Mouse (Mus musculus): Measurements from ENCODE around the gene Aldh4a1. TPM values are rescaled to one million over a fixed set of nuclear protein-coding genes. Genes with fewer than 3 reads are reported as not detected.

The Aldh4a1 gene
- polyA plus RNA-seq, 1 experiment from 2014 or later: 14.6 TPM

DNA sequence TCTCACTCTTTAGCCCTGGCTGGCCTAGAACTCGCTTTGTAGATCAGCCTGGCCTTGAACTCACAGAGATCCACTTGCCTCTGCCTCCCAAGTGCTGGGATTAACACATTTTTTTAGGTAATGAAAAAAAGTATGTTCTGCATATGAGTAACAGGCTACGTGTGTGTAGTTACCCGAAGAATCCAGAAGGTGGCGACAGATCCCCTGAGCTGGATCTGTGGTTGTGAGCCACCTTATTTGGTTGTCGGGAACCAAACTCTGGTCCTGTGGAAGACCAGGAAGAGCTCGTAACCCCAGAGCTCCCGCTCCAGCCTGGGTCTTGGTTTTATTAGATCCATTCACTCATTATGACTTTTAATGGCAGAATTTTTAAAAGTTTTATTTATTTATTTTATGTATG is 24.2 kb downstream of the Aldh4a1 start:
- no peak overlapping the region for H3K27ac ChIP-seq (ENCODE audit: low read length)
- no peak overlapping the region for H3K9ac ChIP-seq (replicated peaks; ENCODE audit: low read depth, low read length)
- H3K27me3 ChIP-seq (ENCODE audit: control insufficient read depth, insufficient read depth, low read length): no peaks in the 10 kb centered on the region
- 85% methylated on average over 7 of the region's 7 CpGs for WGBS
- H3K4me2 ChIP-seq (replicated peaks; ENCODE audit: low read depth, low read length): no peak overlapping the region
- ATAC-seq (ENCODE audit: insufficient number of reproducible peaks, insufficient read depth, low FRiP score, low read depth): no peak
- H3K36me3 ChIP-seq (ENCODE audit: control insufficient read depth, insufficient read depth, low read length): peaks cover 3% of the 10 kb centered on the region; the same call in 1 of the 2 replicates
- no peaks in the 10 kb centered on the region for H3K9me3 ChIP-seq (ENCODE audit: control insufficient read depth, low read depth, low read length)
- no peak overlapping the region for H3K4me3 ChIP-seq (ENCODE audit: low read depth, low read length)
- H3K4me1 ChIP-seq (ENCODE audit: control insufficient read depth, insufficient read depth, low read length): no peaks in the 10 kb centered on the region

DNA sequence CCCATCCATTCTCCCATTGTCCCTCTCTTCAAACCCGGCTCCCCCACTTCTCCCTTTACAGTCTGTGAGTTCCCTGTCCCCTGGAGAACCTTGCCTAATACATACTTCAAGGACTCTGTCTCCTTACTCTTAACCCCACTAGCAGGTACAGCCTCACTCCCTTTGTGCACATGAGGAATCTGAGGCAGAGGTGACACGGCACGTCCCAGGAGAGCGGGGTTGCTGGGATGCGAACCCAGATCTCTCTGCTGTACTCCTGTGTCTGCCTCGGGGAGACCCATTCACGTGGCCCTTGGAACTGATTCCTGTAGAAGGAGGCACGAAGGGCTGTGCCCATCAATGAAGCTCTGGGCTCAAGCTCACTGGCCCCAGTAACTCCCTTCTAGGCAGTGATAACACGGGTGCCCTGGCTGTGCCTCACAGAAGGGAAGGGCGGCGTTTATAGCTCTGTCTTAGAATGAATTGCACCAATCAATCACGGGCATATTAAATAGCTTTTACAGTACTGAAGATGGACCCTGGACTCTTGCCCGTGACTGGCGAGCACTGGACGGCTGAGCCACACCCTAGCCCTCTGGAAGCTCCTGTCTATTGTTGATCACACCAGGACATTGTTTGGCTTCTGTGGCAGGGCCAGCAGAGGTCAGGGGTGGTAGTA is 27.5 kb downstream of the Aldh4a1 start:
- ATAC-seq (ENCODE audit: insufficient number of reproducible peaks, insufficient read depth, low FRiP score, low read depth): no peak
- Histone ChIP-seq H3K27ac (ENCODE audit: low read length) (no peak overlapping the region), H3K4me2 (replicated peaks; ENCODE audit: low read depth, low read length) (no peak overlapping the region), H3K9me3 (ENCODE audit: control insufficient read depth, low read depth, low read length) (no peaks in the 10 kb centered on the region), H3K9ac (replicated peaks; ENCODE audit: low read depth, low read length) (no peak overlapping the region), H3K4me3 (ENCODE audit: low read depth, low read length) (no peak overlapping the region), H3K4me1 (ENCODE audit: control insufficient read depth, insufficient read depth, low read length) (no peaks in the 10 kb centered on the region), H3K36me3 (ENCODE audit: control insufficient read depth, insufficient read depth, low read length) (peaks cover 3% of the 10 kb centered on the region; the same call in 1 of the 2 replicates), H3K27me3 (ENCODE audit: control insufficient read depth, insufficient read depth, low read length) (no peaks in the 10 kb centered on the region)
- WGBS: 76% methylated on average over 15 of the region's 15 CpGs

DNA sequence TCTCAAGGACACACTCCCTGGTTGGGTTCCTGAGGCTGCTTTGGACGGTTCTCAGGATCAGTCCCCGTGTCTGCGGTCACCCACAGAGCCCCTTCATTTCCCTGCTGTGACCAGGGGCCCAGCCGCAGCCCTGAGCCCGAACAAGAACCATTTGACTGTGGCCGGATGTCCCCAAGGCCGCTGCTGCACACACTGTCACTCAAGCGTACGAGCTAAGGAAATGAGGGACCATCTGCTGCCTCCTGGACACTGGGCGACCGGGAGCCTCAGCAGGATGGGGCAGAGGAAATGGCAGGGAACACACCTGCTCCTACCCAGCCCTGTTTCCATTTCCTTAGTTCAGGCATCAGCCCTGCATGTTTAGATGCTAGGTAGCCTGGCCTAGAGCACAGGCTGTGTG is 28.2 kb downstream of the Aldh4a1 start:
- peaks cover 3% of the 10 kb centered on the region; the same call in 1 of the 2 replicates for H3K36me3 ChIP-seq (ENCODE audit: control insufficient read depth, insufficient read depth, low read length)
- no peaks in the 10 kb centered on the region for H3K9me3 ChIP-seq (ENCODE audit: control insufficient read depth, low read depth, low read length)
- no peak overlapping the region for H3K4me2 ChIP-seq (replicated peaks; ENCODE audit: low read depth, low read length)
- no peak overlapping the region for H3K27ac ChIP-seq (ENCODE audit: low read length)
- 66% methylated on average over 11 of the region's 11 CpGs for WGBS
- H3K27me3 ChIP-seq (ENCODE audit: control insufficient read depth, insufficient read depth, low read length): no peaks in the 10 kb centered on the region
- H3K4me1 ChIP-seq (ENCODE audit: control insufficient read depth, insufficient read depth, low read length): no peaks in the 10 kb centered on the region
- ATAC-seq (ENCODE audit: insufficient number of reproducible peaks, insufficient read depth, low FRiP score, low read depth): no peak
- H3K4me3 ChIP-seq (ENCODE audit: low read depth, low read length): no peak overlapping the region
- H3K9ac ChIP-seq (replicated peaks; ENCODE audit: low read depth, low read length): no peak overlapping the region

DNA sequence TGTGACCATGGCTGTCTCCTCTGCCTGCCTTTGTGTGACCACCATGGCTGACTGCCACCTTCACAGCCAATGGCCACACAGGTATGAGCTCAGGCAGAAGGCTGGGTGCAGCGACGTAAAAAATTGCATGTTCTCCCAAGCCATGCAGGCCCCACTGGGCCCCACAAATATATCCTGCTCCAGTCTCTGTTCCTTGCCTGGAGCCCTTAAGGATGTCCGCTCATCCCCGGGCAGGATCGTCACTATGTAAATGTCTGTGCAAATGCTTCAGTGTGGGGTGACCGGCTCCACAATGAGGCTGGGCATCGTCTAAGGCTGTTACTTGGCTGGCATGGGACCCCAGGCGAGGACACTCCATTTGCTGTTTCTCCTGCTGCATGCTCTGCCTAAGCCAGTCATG is 30.6 kb downstream of the Aldh4a1 start, which contains the start of gene Tas1r2:
Gene Tas1r2 (plus strand): TSS at position 301 of the 400 bp plus-strand sequence.
- no peak within 1 kb of the TSS for H3K27ac ChIP-seq (ENCODE audit: low read length)
- H3K9me3 ChIP-seq (ENCODE audit: control insufficient read depth, low read depth, low read length): no peaks in the 10 kb centered on the region
- no peak within 1 kb of the TSS for H3K4me3 ChIP-seq (ENCODE audit: low read depth, low read length)
- H3K9ac ChIP-seq (replicated peaks; ENCODE audit: low read depth, low read length): no peak within 1 kb of the TSS
- 81% methylated on average over 8 of the region's 8 CpGs for WGBS
- ATAC-seq (ENCODE audit: insufficient number of reproducible peaks, insufficient read depth, low FRiP score, low read depth): no peak
- no peak within 1 kb of the TSS for H3K4me2 ChIP-seq (replicated peaks; ENCODE audit: low read depth, low read length)
- no peaks in the 10 kb centered on the region for H3K36me3 ChIP-seq (ENCODE audit: control insufficient read depth, insufficient read depth, low read length)
- H3K27me3 ChIP-seq (ENCODE audit: control insufficient read depth, insufficient read depth, low read length): no peaks in the 10 kb centered on the region
- no peaks in the 10 kb centered on the region for H3K4me1 ChIP-seq (ENCODE audit: control insufficient read depth, insufficient read depth, low read length)

DNA sequence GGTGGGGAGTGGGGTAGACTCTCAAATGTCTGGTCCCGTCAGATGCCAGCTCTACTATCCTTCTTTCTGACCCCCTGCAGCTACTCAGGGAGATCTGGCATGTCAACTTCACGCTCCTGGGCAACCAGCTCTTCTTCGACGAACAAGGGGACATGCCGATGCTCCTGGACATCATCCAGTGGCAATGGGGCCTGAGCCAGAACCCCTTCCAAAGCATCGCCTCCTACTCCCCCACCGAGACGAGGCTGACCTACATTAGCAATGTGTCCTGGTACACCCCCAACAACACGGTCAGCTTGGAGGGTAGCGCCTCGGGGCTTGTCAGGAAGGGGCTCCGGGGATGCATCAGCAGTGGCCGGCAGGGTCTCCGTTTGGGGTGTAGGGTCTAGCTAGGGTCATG is 39.2 kb downstream of the Aldh4a1 start:
- no peaks in the 10 kb centered on the region for H3K4me1 ChIP-seq (ENCODE audit: control insufficient read depth, insufficient read depth, low read length)

DNA sequence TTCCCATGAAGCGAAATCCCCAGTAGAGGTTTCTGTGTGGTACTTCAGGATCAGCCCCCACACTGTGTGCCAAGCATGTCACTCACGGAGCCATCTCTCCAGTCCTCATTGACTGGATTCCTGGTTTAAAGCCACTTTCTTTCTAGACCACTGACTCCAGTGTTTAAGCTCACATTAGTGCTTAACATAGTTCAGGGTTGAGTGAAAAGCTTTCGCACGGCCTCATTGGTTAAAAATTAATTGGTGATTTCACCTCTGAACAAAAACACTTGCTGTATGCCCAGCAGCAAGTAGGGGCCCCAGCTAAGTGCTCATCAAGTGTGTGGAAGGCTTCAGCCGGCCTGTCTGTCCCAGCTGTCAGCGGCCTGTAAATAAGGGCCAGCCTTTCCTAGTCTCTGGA is 45.0 kb downstream of the Aldh4a1 start:
- Histone ChIP-seq H3K9ac (replicated peaks; ENCODE audit: low read depth, low read length) (no peak overlapping the region), H3K27ac (ENCODE audit: low read length) (no peak overlapping the region), H3K4me1 (ENCODE audit: control insufficient read depth, insufficient read depth, low read length) (no peaks in the 10 kb centered on the region), H3K9me3 (ENCODE audit: control insufficient read depth, low read depth, low read length) (no peaks in the 10 kb centered on the region), H3K4me3 (ENCODE audit: low read depth, low read length) (no peak overlapping the region), H3K4me2 (replicated peaks; ENCODE audit: low read depth, low read length) (no peak overlapping the region), H3K36me3 (ENCODE audit: control insufficient read depth, insufficient read depth, low read length) (no peaks in the 10 kb centered on the region), H3K27me3 (ENCODE audit: control insufficient read depth, insufficient read depth, low read length) (no peaks in the 10 kb centered on the region)
- 64% methylated on average over 6 of the region's 6 CpGs for WGBS
- ATAC-seq (ENCODE audit: insufficient number of reproducible peaks, insufficient read depth, low FRiP score, low read depth): 0 out of 2 replicates have a peak, but pooled peaks have one; percentile 33

More for the DNA sequence above, 39.2 kb downstream of the Aldh4a1 start:
- Histone ChIP-seq H3K27ac (ENCODE audit: low read length) (no peak overlapping the region), H3K36me3 (ENCODE audit: control insufficient read depth, insufficient read depth, low read length) (no peaks in the 10 kb centered on the region), H3K4me3 (ENCODE audit: low read depth, low read length) (no peak overlapping the region), H3K27me3 (ENCODE audit: control insufficient read depth, insufficient read depth, low read length) (no peaks in the 10 kb centered on the region), H3K9me3 (ENCODE audit: control insufficient read depth, low read depth, low read length) (no peaks in the 10 kb centered on the region), H3K4me2 (replicated peaks; ENCODE audit: low read depth, low read length) (no peak overlapping the region), H3K9ac (replicated peaks; ENCODE audit: low read depth, low read length) (no peak overlapping the region)
- no peak for ATAC-seq (ENCODE audit: insufficient number of reproducible peaks, insufficient read depth, low FRiP score, low read depth)
- 86% methylated on average over 14 of the region's 14 CpGs for WGBS

DNA sequence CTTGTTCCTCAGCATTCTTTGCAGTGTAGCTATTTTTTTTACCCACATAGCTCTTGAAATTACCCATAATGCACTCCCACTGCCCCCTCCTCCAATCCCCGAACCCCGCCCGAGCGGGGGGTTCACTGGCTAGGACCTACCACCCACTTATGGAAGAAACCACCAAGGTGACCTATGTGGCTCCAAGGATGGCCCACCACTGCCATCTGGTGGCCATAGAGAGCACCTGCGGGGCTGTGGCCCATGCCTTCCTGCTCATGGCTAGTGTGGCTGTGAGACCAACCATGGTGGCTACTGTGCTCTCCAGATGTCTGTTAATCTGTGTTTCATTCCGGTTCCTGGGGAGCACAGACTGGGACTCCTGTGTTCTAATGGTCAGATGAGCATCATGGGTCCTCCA is 47.2 kb downstream of the Aldh4a1 start:
- no peak for ATAC-seq (ENCODE audit: insufficient number of reproducible peaks, insufficient read depth, low FRiP score, low read depth)
- no peak overlapping the region for H3K9ac ChIP-seq (replicated peaks; ENCODE audit: low read depth, low read length)

DNA sequence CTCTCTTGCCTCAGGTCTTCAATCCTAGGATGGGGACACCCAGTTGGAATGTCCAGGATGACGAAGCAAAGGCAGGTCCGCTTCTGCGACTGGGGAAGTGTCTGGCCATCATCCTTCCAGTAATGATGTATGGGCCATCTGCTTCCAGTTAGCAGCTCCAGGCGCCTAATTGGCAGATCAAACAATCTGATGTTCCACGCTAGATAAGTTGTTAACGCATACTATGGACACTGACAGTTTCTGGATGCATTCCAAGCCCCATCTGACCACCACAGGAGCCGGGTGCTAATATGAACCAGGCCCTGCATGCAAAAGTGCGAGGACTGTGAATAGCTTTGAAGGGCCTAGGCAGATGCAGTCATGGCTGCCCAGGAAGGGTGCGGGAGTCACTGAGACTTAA is 53.0 kb downstream of the Aldh4a1 start:
- no peaks in the 10 kb centered on the region for H3K9me3 ChIP-seq (ENCODE audit: control insufficient read depth, low read depth, low read length)
- H3K9ac ChIP-seq (replicated peaks; ENCODE audit: low read depth, low read length): no peak overlapping the region
- no peak overlapping the region for H3K27ac ChIP-seq (ENCODE audit: low read length)
- no peak overlapping the region for H3K4me2 ChIP-seq (replicated peaks; ENCODE audit: low read depth, low read length)
- no peak overlapping the region for H3K4me3 ChIP-seq (ENCODE audit: low read depth, low read length)
- no peaks in the 10 kb centered on the region for H3K4me1 ChIP-seq (ENCODE audit: control insufficient read depth, insufficient read depth, low read length)
- 46% methylated on average over 9 of the region's 9 CpGs for WGBS
- H3K27me3 ChIP-seq (ENCODE audit: control insufficient read depth, insufficient read depth, low read length): no peaks in the 10 kb centered on the region
- no peaks in the 10 kb centered on the region for H3K36me3 ChIP-seq (ENCODE audit: control insufficient read depth, insufficient read depth, low read length)
- ATAC-seq (ENCODE audit: insufficient number of reproducible peaks, insufficient read depth, low FRiP score, low read depth): no peak

More for the DNA sequence above, 47.2 kb downstream of the Aldh4a1 start:
- H3K36me3 ChIP-seq (ENCODE audit: control insufficient read depth, insufficient read depth, low read length): no peaks in the 10 kb centered on the region
- WGBS: 23% methylated on average over 6 of the region's 6 CpGs
- H3K27ac ChIP-seq (ENCODE audit: low read length): no peak overlapping the region
- no peaks in the 10 kb centered on the region for H3K27me3 ChIP-seq (ENCODE audit: control insufficient read depth, insufficient read depth, low read length)
- H3K4me1 ChIP-seq (ENCODE audit: control insufficient read depth, insufficient read depth, low read length): no peaks in the 10 kb centered on the region
- H3K4me2 ChIP-seq (replicated peaks; ENCODE audit: low read depth, low read length): no peak overlapping the region
- H3K9me3 ChIP-seq (ENCODE audit: control insufficient read depth, low read depth, low read length): no peaks in the 10 kb centered on the region
- no peak overlapping the region for H3K4me3 ChIP-seq (ENCODE audit: low read depth, low read length)

Data from stomach, embryonic 14.5 days (tissue).